Mouse (Mus musculus) C2C12 (cell line): ENCODE measurements around the gene Dach1.

ENCODE experiments used
- CEBPB ChIP-seq: IDR thresholded peaks from one replicate; pipeline ENCODE4 v1.6.1; 2011; ENCODE audit warnings: low read depth, mild to moderate bottlenecking, control low read depth, moderate library complexity
- CTCF ChIP-seq: IDR thresholded peaks from one replicate; pipeline ENCODE4 v1.5.1; 2011; ENCODE audit not compliant: control insufficient read depth, insufficient read depth, insufficient read length
- FOSL1 ChIP-seq: IDR thresholded peaks from one replicate; pipeline ENCODE4 v1.8.0; 2011; ENCODE audit warnings: mild to moderate bottlenecking, low read length; ENCODE audit not compliant: poor library complexity, insufficient read depth, severe bottlenecking
- MAX ChIP-seq: IDR thresholded peaks from one replicate; pipeline ENCODE4 v1.6.1; 2011; ENCODE audit warnings: mild to moderate bottlenecking, control low read depth
- MYOD1 ChIP-seq: IDR thresholded peaks from one replicate; pipeline ENCODE4 v1.6.1; 2011; ENCODE audit warnings: low read depth; ENCODE audit not compliant: control insufficient read depth, insufficient read length
- MYOG ChIP-seq: IDR thresholded peaks from one replicate; pipeline ENCODE4 v1.6.1; 2011; ENCODE audit not compliant: control insufficient read depth, insufficient read length; ENCODE audit errors: extremely low read depth
- USF1 ChIP-seq: IDR thresholded peaks from one replicate; pipeline ENCODE4 v1.6.1; 2011; ENCODE audit warnings: low read depth, mild to moderate bottlenecking, control low read depth, moderate library complexity

DNA sequence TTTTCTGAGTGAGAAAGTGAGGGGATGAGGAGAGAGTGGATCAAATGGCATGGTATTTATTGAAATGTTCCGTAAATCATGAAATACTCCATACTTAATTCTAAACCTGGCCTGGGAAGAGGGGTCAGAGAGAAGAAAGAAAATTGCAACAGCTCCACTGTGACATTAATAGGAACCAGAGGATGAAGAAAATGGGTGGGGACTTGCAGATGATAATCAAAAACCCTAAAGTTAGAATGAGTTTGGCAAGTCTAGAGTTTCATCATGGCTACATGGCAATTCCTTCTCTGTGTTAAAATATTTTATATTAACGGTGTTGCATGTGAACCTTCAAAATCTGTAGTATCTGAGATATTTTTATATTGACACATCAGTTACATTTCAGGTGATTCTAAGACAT, 80.3 kb downstream of the Dach1 start:
- TF ChIP-seq CTCF: no peak
- no peak for TF ChIP-seq MYOD1
- TF ChIP-seq CEBPB: no peak
- no peak for TF ChIP-seq MAX
- no peak for TF ChIP-seq USF1
- TF ChIP-seq MYOG: no peak
- TF ChIP-seq FOSL1: no peak
